12 mouse cellular contexts compared by ENCODE assay signal in genomic region chr4:152700217-152700616, GRCm38 (mm10).
DNase-seq lines count a peak whose midpoint lies in the region.
"Had no signal": no experiment of that assay in that cellular context is flagged by ENCODE, and none has a peak within 500 bp of the region (broad histone marks: within the 10 kb centered on the region; RNA-seq: fewer than 3 reads in every experiment).

No protein-coding gene starts in this region.

- peak; percentile 9 for DNase-seq in kidney, adult 18-20 months
- no peak for DNase-seq in kidney, postnatal 14 days
- peak; percentile 4 for DNase-seq in ovary, postnatal 14 days (ENCODE audit: low spot score)
- no peak for DNase-seq in ovary, postnatal 36 days (ENCODE audit: low spot score)
- peak; percentile 63 for DNase-seq in ZHBTc4 (ENCODE audit: low read depth, low spot score)
- DNase-seq in limb, embryonic 10.5 days (ENCODE audit: low spot score) = peak; percentile 40
- DNase-seq in layer of hippocampus, postnatal 14 days (ENCODE audit: low spot score in 2 of 2) = no peak
- DNase-seq in heart, adult 8-10 months (ENCODE audit: low spot score) = no peak
- DNase-seq: gastrocnemius, postnatal 25 days had no signal

- no peaks in the 10 kb centered on the region for H3K9me3 ChIP-seq in limb, embryonic 10.5 days (replicated peaks)

- no peak overlapping the region for H3K27ac ChIP-seq in limb, embryonic 10.5 days
- H3K27ac ChIP-seq: liver, embryonic 15.5 days; midbrain, embryonic 10.5 days; neural tube, embryonic 13.5 days had no signal

- 0 out of 2 replicates have a peak, but pooled peaks cover 9% of the 10 kb centered on the region for H3K4me1 ChIP-seq in limb, embryonic 10.5 days
- H3K4me1 ChIP-seq: liver, embryonic 15.5 days had no signal

- 78% methylated on average over 7 of the region's 7 CpGs for WGBS in limb, embryonic 10.5 days

- no peak overlapping the region for H3K4me3 ChIP-seq in limb, embryonic 10.5 days
- H3K4me3 ChIP-seq: liver, embryonic 15.5 days; midbrain, embryonic 10.5 days; neural tube, embryonic 13.5 days had no signal

- no peaks in the 10 kb centered on the region for H3K36me3 ChIP-seq in limb, embryonic 10.5 days
- H3K36me3 ChIP-seq: liver, embryonic 15.5 days; midbrain, embryonic 10.5 days; neural tube, embryonic 13.5 days had no signal

- H3K27me3 ChIP-seq in limb, embryonic 10.5 days (ENCODE audit: low read depth, poor library complexity, severe bottlenecking) = no peaks in the 10 kb centered on the region
- H3K27me3 ChIP-seq: liver, embryonic 15.5 days; neural tube, embryonic 13.5 days had no signal

Comparison
In these comparisons a context has a peak if more than half of its experiments do, and no peak if none do; other contexts are left out.
1. DNase-seq: peak in kidney, adult 18-20 months (single experiment), ovary, postnatal 14 days (single experiment), ZHBTc4 (single experiment) and limb, embryonic 10.5 days (single experiment); none in kidney, postnatal 14 days (single experiment), ovary, postnatal 36 days (single experiment), layer of hippocampus, postnatal 14 days (0 of 2) and heart, adult 8-10 months (single experiment).